Mouse (Mus musculus) thymus, adult 2 months (tissue): ENCODE data around the gene Morc1.

Experiments used
- CTCF ChIP-seq: fragments of 200-500 bp; IDR thresholded peaks from 2 replicates; pipeline ENCODE4 v1.5.1; 2012; ENCODE audit warnings: mild to moderate bottlenecking, control low read depth, low read length, moderate library complexity, borderline replicate concordance; ENCODE audit not compliant: control insufficient read depth, poor library complexity, insufficient read depth; ENCODE audit errors: extremely low read depth
- POLR2A ChIP-seq: fragments of 200-500 bp; IDR thresholded peaks from 2 replicates; pipeline ENCODE4 v1.6.1; 2012; ENCODE audit warnings: mild to moderate bottlenecking, low read length, control low read depth, moderate library complexity; ENCODE audit not compliant: control insufficient read depth, poor library complexity, insufficient read depth; ENCODE audit errors: extremely low read depth

DNA sequence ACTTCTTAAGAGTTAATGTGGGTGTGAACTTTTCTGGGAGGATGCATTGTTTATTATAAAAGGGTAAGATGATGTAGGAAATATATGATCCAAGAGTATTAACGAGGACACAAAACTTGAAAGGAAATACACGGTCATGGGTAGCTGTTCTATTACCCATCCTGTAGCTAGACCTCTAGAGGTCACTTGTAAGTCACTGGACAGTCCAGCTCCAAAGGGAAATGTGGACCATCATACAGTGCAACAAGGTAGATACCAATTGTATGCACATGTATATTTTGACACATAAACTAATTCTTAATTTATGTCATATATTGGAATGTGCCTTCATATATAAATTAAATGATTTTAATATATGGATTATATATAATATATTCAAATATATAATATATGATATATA is 245.2 kb downstream of the Morc1 start:
- TF ChIP-seq CTCF (no peak), POLR2A (no peak)
